Mouse (Mus musculus) forebrain, embryonic 13.5 days (tissue): ENCODE measurements around the gene Fsd2. TPM values are rescaled to one million over a fixed set of nuclear protein-coding genes. Genes with fewer than 3 reads are reported as not detected.
A peak's percentile ranks its signal among the peaks of the same experiment; 100 is the strongest.

ENCODE experiments used
- ATAC-seq: fragments of 200-750 bp; cut with Nextera tagmentation; 2 replicates; pipeline ENCODE4 v1.8.0; 2017
- H3K27ac ChIP-seq: fragments of 300-500 bp; sonication (generic); 2 replicates; pipeline ENCODE4 v1.5.1; 2015; ENCODE audit warnings: inconsistent platforms, mild to moderate bottlenecking, moderate library complexity
- H3K27me3 ChIP-seq: fragments of 300-500 bp; sonication (generic); 2 replicates; pipeline ENCODE4 v1.6.1; 2015; ENCODE audit warnings: mild to moderate bottlenecking, inconsistent platforms
- H3K36me3 ChIP-seq: fragments of 300-500 bp; sonication (generic); 2 replicates; pipeline ENCODE4 v1.6.1; 2015; ENCODE audit warnings: mild to moderate bottlenecking, inconsistent platforms; ENCODE audit not compliant: poor library complexity, severe bottlenecking
- H3K4me1 ChIP-seq: fragments of 300-500 bp; sonication (generic); 2 replicates; pipeline ENCODE4 v1.6.1; 2015; ENCODE audit warnings: inconsistent platforms
- H3K4me2 ChIP-seq: fragments of 300-500 bp; sonication (generic); 2 replicates; pipeline ENCODE4 v1.6.1; 2015; ENCODE audit warnings: inconsistent platforms, mild to moderate bottlenecking, moderate library complexity
- H3K4me3 ChIP-seq: fragments of 300-500 bp; sonication (generic); 2 replicates; pipeline ENCODE4 v1.5.1; 2015; ENCODE audit warnings: mild to moderate bottlenecking, inconsistent platforms
- H3K9ac ChIP-seq: fragments of 300-500 bp; sonication (generic); 2 replicates; pipeline ENCODE4 v1.6.1; 2015; ENCODE audit warnings: mild to moderate bottlenecking, inconsistent platforms
- H3K9me3 ChIP-seq: fragments of 300-500 bp; sonication (generic); replicated peaks from 2 replicates; pipeline ENCODE4 v1.6.1; 2016; ENCODE audit warnings: inconsistent platforms
- WGBS: fragments of 180-500 bp; shearing (Covaris S2); methylation state at CpG from one replicate; pipeline ENCODE4 v1.1.7; 2015; 5-methylcytosine and 5-hydroxymethylcytosine counted together
- polyA plus RNA-seq: library from polyadenylated mRNA; unstranded; fragments of >200 nt; fragmentation: Nextera tagmentation; extraction: Ambion mirVana; gene quantifications from 2 replicates; pipeline ENCODE4 v1.2.1, GENCODE M21; 2015

The Fsd2 gene
- polyA plus RNA-seq, 1 experiment from 2014 or later: 0.10 TPM

DNA sequence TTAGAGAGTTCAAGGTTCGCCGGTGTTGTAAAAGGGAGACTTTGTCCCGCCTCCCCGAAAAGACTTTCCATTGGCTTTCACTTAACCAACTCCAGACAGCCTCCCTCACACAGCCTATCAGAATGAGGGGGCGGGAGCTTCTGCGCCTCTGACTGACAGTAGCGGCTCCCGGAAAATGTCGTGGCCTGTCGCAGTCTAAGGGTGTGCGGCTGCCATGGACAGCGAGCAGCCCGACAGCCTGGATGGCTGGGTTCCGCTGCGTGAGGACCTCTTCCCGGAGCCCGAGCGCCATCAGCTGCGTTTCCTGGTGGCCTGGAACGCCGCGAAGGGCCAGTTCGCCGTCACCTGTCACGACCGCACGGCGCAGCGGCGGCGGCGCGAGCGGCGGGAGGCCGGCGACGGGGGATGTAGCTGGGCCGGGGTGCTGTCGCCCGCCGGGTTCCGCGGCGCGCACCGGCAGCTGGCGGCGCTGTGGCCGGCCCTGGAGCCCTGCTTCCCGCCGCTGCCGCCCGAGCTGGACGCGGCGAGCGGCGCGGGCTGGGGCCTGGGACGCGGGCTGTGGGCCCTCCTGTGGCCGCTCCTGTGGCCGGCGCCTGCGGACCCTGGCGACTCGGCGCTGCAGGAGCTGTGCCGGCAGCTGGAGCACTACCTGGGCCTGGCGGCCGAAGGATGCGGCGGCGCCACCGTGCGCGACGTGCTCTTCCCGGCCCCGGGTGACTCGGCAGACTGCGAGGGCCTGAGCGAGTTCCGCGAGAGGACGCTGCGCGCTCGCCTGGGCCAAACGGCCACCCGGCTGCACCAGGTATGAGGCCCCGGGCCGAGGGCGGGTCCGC is 4.6 kb upstream of the Fsd2 start, which contains the start of gene Whamm:
TSS of gene Whamm (plus strand) at position 159 of the 833 bp plus-strand sequence.
- H3K4me1 ChIP-seq: peaks cover 22% of the 10 kb centered on the region
- H3K9ac ChIP-seq: peak within 1 kb of the TSS; percentile 91
- peak within 1 kb of the TSS; percentile 97 for H3K27ac ChIP-seq
- ATAC-seq: peak; percentile 100
- under 1% methylated on average over 82 of the region's 96 CpGs for WGBS
- peak within 1 kb of the TSS; percentile 75 for H3K4me2 ChIP-seq
- H3K27me3 ChIP-seq: no peaks in the 10 kb centered on the region
- peaks cover 14% of the 10 kb centered on the region for H3K36me3 ChIP-seq
- H3K4me3 ChIP-seq: peak within 1 kb of the TSS; percentile 84
- H3K9me3 ChIP-seq: no peaks in the 10 kb centered on the region

DNA sequence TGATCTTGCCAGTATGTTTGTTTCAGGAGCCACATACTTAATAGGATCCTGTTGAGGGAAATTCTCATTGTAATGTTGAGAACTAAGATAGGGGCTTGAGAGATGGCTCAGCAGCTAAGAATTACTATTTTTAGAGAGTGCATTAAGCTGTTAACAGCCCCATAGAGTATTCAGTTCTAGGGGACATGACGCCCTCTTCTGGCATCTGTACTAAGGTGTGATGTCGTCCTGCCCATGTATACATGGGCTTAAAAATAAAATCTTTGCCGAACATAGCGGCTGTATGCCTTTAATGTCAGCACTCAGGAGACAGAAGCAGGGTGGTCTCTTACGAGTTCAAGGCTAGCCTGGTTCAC is 4.0 kb upstream of the Fsd2 start:
- WGBS: 4% methylated on average over 5 of the region's 5 CpGs
- H3K27ac ChIP-seq: no peak overlapping the region
- H3K27me3 ChIP-seq: no peaks in the 10 kb centered on the region
- H3K4me3 ChIP-seq: peak overlapping the region; percentile 84
- no peaks in the 10 kb centered on the region for H3K9me3 ChIP-seq
- H3K4me1 ChIP-seq: peaks cover 25% of the 10 kb centered on the region
- peak overlapping the region; percentile 75 for H3K4me2 ChIP-seq
- no peak; the same call in 1 of the 2 replicates for ATAC-seq
- H3K9ac ChIP-seq: no peak overlapping the region
- peaks cover 9% of the 10 kb centered on the region for H3K36me3 ChIP-seq

GRCm38 (mm10) chr7:81570271-81570670 is 3.5 kb upstream of the Fsd2 start:
- WGBS: 93% methylated on average over 3 of the region's 3 CpGs
- Histone ChIP-seq H3K27ac (no peak overlapping the region), H3K4me2 (no peak overlapping the region), H3K9ac (no peak overlapping the region), H3K36me3 (peaks cover 5% of the 10 kb centered on the region), H3K27me3 (no peaks in the 10 kb centered on the region), H3K4me3 (no peak overlapping the region), H3K4me1 (peaks cover 30% of the 10 kb centered on the region), H3K9me3 (no peaks in the 10 kb centered on the region)
- no peak for ATAC-seq

GRCm38 (mm10) chr7:81569851-81570250 is 3.1 kb upstream of the Fsd2 start:
- H3K4me2 ChIP-seq: no peak overlapping the region
- no peak for ATAC-seq
- no peak overlapping the region for H3K9ac ChIP-seq
- H3K27me3 ChIP-seq: no peaks in the 10 kb centered on the region
- H3K4me1 ChIP-seq: peaks cover 32% of the 10 kb centered on the region
- H3K27ac ChIP-seq: no peak overlapping the region
- H3K9me3 ChIP-seq: no peaks in the 10 kb centered on the region
- H3K4me3 ChIP-seq: no peak overlapping the region
- WGBS: 100% methylated on average over 1 of the region's 1 CpGs
- peaks cover 1% of the 10 kb centered on the region for H3K36me3 ChIP-seq

- no peaks in the 10 kb centered on the region for H3K27me3 ChIP-seq
- H3K4me1 ChIP-seq: peaks cover 18% of the 10 kb centered on the region
- WGBS: 94% methylated on average over 5 of the region's 5 CpGs
- ATAC-seq: no peak
- no peak overlapping the region for H3K9ac ChIP-seq
- no peak overlapping the region for H3K27ac ChIP-seq
- H3K4me2 ChIP-seq: no peak overlapping the region
- no peaks in the 10 kb centered on the region for H3K9me3 ChIP-seq
- H3K36me3 ChIP-seq: no peaks in the 10 kb centered on the region
- no peak overlapping the region for H3K4me3 ChIP-seq
Observed at GRCm38 (mm10) chr7:81567396-81567795, 652 bp upstream of the Fsd2 start.

DNA sequence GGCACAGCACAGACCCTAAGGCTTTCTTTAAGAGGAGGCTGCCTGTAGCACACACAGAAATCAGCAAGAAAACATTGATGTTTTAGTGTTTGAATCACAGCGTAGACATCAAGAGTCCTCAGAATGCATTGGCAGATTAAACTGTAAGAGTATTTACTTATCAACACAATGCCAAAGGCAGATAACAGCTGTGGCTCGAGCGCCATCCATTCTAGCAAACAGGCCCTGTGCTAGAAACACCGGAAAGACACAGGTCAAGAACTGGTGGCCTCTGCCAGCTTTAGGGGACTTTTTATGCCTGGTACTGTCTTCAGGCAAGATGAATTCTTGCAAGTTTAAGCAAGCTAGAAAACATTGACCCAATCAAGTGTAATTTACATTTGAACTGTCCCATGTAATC is 412 bp downstream of the Fsd2 start:
- Histone ChIP-seq H3K4me3 (no peak overlapping the region), H3K36me3 (no peaks in the 10 kb centered on the region), H3K27ac (no peak overlapping the region), H3K9me3 (no peaks in the 10 kb centered on the region), H3K9ac (no peak overlapping the region), H3K4me2 (no peak overlapping the region), H3K27me3 (no peaks in the 10 kb centered on the region), H3K4me1 (peaks cover 12% of the 10 kb centered on the region; the same call in 1 of the 2 replicates)
- no peak for ATAC-seq
- 77% methylated on average over 4 of the region's 4 CpGs for WGBS

DNA sequence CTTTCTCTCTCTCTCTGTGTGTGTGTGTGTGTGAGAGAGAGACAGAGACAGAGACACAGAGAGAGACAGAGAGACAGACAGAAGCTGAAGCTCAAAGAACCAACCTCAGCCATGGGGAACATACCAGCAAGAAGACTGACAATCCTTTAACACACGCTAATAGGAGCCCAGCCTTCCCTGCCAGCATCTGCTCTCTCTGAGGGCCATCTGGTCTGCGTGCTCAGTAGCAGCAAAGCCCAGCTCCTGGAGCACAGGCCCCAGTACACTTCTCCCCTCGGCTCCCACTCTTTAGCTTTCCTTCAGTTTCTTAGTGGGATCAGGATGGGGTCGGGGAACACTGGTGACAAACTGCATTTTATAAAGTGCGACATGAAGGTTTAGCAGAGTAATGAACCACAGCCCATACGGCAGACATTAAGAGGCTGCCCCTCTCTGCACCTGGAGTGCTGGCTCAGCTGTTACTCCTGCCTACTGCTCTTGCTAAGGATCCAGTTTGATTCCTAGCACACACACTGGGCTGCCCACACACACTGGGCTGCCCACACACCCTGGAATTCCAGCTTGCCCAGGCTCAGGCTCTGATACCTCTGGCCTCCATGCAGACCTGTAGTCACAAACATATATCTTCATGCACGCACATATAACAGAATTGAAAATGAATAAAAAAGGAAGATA is 1.2 kb downstream of the Fsd2 start:
- no peak overlapping the region for H3K4me3 ChIP-seq
- no peaks in the 10 kb centered on the region for H3K27me3 ChIP-seq
- peaks cover 18% of the 10 kb centered on the region for H3K4me1 ChIP-seq
- no peak overlapping the region for H3K9ac ChIP-seq
- ATAC-seq: peak; percentile 87
- H3K36me3 ChIP-seq: no peaks in the 10 kb centered on the region
- H3K9me3 ChIP-seq: no peaks in the 10 kb centered on the region
- 67% methylated on average over 7 of the region's 7 CpGs for WGBS
- no peak overlapping the region for H3K4me2 ChIP-seq
- peak overlapping the region; percentile 69 for H3K27ac ChIP-seq

GRCm38 (mm10) chr7:81564766-81565165 is 2.0 kb downstream of the Fsd2 start:
- H3K4me2 ChIP-seq: no peak overlapping the region
- no peaks in the 10 kb centered on the region for H3K9me3 ChIP-seq
- WGBS: 74% methylated on average over 7 of the region's 7 CpGs
- H3K9ac ChIP-seq: no peak overlapping the region
- H3K27me3 ChIP-seq: no peaks in the 10 kb centered on the region
- H3K4me3 ChIP-seq: no peak overlapping the region
- H3K27ac ChIP-seq: no peak overlapping the region
- H3K36me3 ChIP-seq: no peaks in the 10 kb centered on the region
- H3K4me1 ChIP-seq: peaks cover 26% of the 10 kb centered on the region
- no peak for ATAC-seq

DNA sequence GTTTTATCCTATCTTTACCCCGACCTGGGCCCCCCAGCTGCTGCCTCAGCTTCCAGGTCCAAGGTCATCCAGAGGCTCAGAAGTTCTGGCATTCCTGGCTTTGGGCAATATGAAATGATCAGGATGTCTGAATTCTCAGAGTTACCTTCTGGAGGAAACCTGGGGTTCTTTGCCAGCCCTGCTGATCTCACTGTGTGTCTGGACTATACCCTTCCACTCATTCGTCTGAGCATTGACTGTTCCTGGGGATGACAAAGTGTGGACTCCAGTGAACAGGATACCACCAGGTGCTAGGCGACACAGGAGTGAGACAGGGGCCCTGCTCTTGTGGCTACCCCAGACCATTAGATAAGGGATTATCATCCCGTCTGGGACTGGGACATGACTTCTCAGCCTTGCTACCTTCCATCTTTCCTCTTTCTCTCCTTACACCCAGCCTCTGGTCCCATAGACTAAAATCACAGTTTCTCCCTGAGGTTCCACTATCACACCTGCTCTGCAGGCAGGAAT is 3.2 kb downstream of the Fsd2 start:
- H3K4me2 ChIP-seq: no peak overlapping the region

DNA sequence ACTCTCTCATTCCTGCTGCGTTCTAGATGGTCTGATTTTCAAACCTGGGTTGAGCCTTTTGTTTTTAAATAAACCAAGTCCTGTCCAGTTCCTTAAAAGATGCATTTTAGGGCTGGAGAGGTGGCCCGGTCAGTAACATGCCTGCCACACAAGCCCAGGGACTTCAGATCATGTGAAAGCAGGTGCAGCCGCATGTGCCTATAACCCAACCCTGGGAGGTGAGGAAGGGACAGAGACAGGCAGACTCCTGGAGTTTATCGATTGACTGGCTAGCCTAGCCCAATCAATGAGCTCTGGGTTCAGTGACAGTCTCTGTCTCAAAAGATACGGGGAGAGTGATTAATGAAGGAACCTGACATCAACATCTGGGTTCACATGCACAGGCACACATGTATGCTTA is 5.5 kb downstream of the Fsd2 start:
- no peaks in the 10 kb centered on the region for H3K9me3 ChIP-seq
- peaks cover 23% of the 10 kb centered on the region for H3K4me1 ChIP-seq
- H3K36me3 ChIP-seq: no peaks in the 10 kb centered on the region
- no peak overlapping the region for H3K4me3 ChIP-seq
- no peaks in the 10 kb centered on the region for H3K27me3 ChIP-seq
- no peak overlapping the region for H3K9ac ChIP-seq
- WGBS: 77% methylated on average over 5 of the region's 5 CpGs
- H3K27ac ChIP-seq: no peak overlapping the region
- no peak for ATAC-seq
- H3K4me2 ChIP-seq: no peak overlapping the region

More for the DNA sequence above, 3.2 kb downstream of the Fsd2 start:
- no peak overlapping the region for H3K4me3 ChIP-seq
- 77% methylated on average over 4 of the region's 4 CpGs for WGBS
- H3K9me3 ChIP-seq: no peaks in the 10 kb centered on the region
- H3K36me3 ChIP-seq: no peaks in the 10 kb centered on the region
- ATAC-seq: no peak
- no peak overlapping the region for H3K9ac ChIP-seq
- H3K27ac ChIP-seq: no peak overlapping the region
- H3K4me1 ChIP-seq: peaks cover 26% of the 10 kb centered on the region
- no peaks in the 10 kb centered on the region for H3K27me3 ChIP-seq

DNA sequence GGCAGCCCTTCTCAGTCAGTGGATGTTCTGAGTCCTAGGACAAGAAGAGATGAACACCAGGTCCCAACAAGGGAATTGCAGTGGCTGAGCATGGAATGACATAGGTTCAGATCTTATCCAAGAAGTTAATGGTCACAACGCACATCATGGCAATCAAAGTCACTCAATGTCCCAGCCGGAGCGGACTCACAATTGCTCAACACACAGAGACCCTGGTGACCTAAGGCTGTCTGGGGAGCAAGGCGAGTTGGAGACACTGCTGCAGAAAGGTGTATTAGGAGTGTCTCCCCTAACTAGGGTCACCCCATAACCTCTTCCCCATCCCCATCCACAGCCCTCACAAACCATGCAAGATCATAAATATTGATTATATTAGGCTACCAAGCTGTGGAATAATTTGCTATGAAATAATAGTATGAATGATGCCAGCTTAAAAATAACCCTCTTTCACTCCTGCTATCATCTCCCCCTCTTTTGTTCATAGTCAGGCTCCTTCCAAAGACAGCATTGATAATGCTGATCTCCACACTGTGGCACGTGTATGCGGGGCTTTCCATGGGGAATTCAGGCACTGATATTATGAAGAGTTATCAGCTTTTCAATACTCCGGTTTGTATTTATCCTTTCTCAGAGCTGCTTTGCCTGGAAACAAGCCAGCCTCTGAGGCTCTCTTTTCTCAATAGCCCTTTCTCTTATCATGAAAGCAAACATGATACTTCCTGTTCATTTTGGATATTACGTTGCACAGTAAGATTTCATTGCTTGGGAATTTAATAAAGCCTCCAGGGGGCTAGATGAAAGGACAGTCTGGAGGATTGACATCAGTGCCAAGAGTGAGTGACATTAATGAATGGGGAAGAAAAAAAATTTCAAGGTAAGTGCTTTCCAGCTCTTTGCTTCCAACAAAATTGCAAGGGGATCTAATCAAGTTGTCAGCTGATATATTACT is 6.4 kb downstream of the Fsd2 start:
- WGBS: 62% methylated on average over 8 of the region's 8 CpGs
- H3K4me2 ChIP-seq: no peak overlapping the region
- H3K9ac ChIP-seq: no peak overlapping the region
- H3K27ac ChIP-seq: 0 out of 2 replicates have a peak overlapping the region, but pooled peaks have one; percentile 10
- H3K4me3 ChIP-seq: no peak overlapping the region
- peak; percentile 58; the same call in 1 of the 2 replicates for ATAC-seq
- H3K4me1 ChIP-seq: peaks cover 17% of the 10 kb centered on the region
- no peaks in the 10 kb centered on the region for H3K36me3 ChIP-seq
- no peaks in the 10 kb centered on the region for H3K9me3 ChIP-seq
- H3K27me3 ChIP-seq: no peaks in the 10 kb centered on the region
